Mouse (Mus musculus) spleen, adult 2 months (tissue): ENCODE data around the gene F3. TPM values are rescaled to one million over a fixed set of nuclear protein-coding genes. Genes with fewer than 3 reads are reported as not detected.
"Not testable (repeated sequence)": the region's sequence is repeated elsewhere in the genome, so short reads cannot be mapped to it uniquely, and the experiment has no call there.

Experiments used
- DNase-seq, 2 experiments: peaks; one replicate each; pipeline versions ENCODE4 v3.0.0 to v3.0.0-alpha.2; 2012 to 2021; ENCODE audit warnings: low spot score in 2 of 2, low read depth in 1 of 2
- H3K27ac ChIP-seq: fragments of 200-500 bp; 2 replicates; pipeline ENCODE4 v1.5.1; 2012; ENCODE audit warnings: low read length, inconsistent platforms; ENCODE audit not compliant: insufficient read depth
- H3K27me3 ChIP-seq: fragments of 200-500 bp; 2 replicates; pipeline ENCODE4 v1.6.1; 2012; ENCODE audit warnings: mild to moderate bottlenecking, moderate library complexity, low read length, inconsistent platforms; ENCODE audit not compliant: control insufficient read depth, insufficient read depth
- H3K36me3 ChIP-seq: fragments of 200-500 bp; 2 replicates; pipeline ENCODE4 v1.6.1; 2012; ENCODE audit warnings: mild to moderate bottlenecking, low read length, inconsistent platforms; ENCODE audit not compliant: control insufficient read depth, insufficient read depth
- H3K4me1 ChIP-seq: fragments of 200-500 bp; 2 replicates; pipeline ENCODE4 v1.6.1; 2011; ENCODE audit warnings: inconsistent platforms; ENCODE audit not compliant: control insufficient read depth, insufficient read depth, insufficient read length
- H3K4me3 ChIP-seq: fragments of 200-500 bp; 2 replicates; pipeline ENCODE4 v1.5.1; 2011; ENCODE audit warnings: mild to moderate bottlenecking, inconsistent platforms; ENCODE audit not compliant: insufficient read depth, insufficient read length; ENCODE audit errors: extremely low read depth
- CTCF ChIP-seq: fragments of 200-500 bp; IDR thresholded peaks from 2 replicates; pipeline ENCODE4 v1.5.1; 2011; ENCODE audit warnings: mild to moderate bottlenecking, inconsistent platforms; ENCODE audit not compliant: insufficient read depth, insufficient read length, insufficient replicate concordance; ENCODE audit errors: extremely low read depth
- POLR2A ChIP-seq: fragments of 200-500 bp; IDR thresholded peaks from 2 replicates; pipeline ENCODE4 v1.6.1; 2011; ENCODE audit warnings: low read depth, low read length, inconsistent platforms
- WGBS: fragments of 180-500 bp; shearing (Covaris S2); methylation state at CpG from one replicate; pipeline ENCODE4 v1.1.7; 2018; 5-methylcytosine and 5-hydroxymethylcytosine counted together
- polyA plus RNA-seq: library from polyadenylated mRNA; depleted of rRNA; stranded (reverse); fragments of >200 nt; gene quantifications from 2 replicates; pipeline ENCODE4 v1.2.3, GENCODE M21; 2012

The F3 gene
- polyA plus RNA-seq, 1 experiment: 3.1 TPM

DNA sequence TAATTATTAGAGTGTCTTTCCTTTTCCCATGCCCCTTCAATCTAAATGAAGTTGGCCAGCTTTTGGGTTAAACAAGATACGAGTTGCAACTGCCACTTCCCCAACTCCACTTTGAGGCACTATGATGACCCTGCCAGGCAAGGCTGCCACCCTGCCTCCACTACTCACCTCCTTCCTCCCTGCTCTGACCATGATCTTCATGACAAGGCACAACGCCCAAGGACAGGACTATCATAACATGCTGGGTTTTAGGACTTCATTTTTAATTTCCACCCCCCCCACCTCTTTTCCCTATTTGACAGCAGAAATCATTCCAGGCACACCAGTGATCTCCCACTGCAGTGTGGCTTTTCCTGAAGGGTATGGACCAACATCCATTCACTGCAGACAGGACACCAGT, 14.6 kb downstream of the F3 start:
- H3K4me3 ChIP-seq: no peak overlapping the region
- no peaks in the 10 kb centered on the region for H3K36me3 ChIP-seq
- no peaks in the 10 kb centered on the region for H3K4me1 ChIP-seq
- no peak for DNase-seq
- H3K27me3 ChIP-seq: no peaks in the 10 kb centered on the region
- TF ChIP-seq POLR2A: no peak
- TF ChIP-seq CTCF: no peak
- 41% methylated on average over 2 of the region's 2 CpGs for WGBS
- H3K27ac ChIP-seq: no peak overlapping the region

DNA sequence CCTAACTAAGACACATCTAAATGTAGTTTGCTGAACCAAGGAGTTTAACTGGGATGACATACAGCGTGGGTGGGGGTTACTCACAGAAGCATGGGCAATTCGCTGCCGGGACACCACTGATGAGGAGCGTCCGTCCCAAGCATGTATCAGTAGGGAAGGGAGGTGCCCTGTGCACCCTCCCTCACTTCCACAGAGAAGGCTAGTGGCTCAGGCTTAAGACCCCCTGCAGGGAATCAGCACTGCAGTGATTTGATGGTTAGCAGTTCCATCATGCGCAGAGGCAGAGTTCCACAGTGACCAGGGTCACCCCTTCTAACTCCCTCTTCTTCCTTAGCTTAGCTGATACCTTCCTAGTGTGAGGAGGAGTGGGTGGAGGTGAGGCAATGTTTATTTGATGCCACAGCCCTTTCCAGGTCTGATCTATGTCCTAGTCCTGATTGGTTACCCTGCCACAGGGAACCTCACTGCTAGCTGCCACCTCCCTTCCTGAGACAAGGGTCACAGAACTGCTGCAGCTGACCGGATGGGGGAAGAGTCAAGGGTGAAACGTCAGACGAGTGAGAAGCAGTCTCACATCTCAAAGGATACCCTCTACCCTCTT, 15.5 kb downstream of the F3 start:
- DNase-seq: no peak
- H3K36me3 ChIP-seq: no peaks in the 10 kb centered on the region
- WGBS: 75% methylated on average over 9 of the region's 9 CpGs
- H3K27ac ChIP-seq: no peak overlapping the region
- TF ChIP-seq CTCF: no peak
- TF ChIP-seq POLR2A: no peak
- no peaks in the 10 kb centered on the region for H3K27me3 ChIP-seq
- H3K4me1 ChIP-seq: no peaks in the 10 kb centered on the region
- H3K4me3 ChIP-seq: no peak overlapping the region

DNA sequence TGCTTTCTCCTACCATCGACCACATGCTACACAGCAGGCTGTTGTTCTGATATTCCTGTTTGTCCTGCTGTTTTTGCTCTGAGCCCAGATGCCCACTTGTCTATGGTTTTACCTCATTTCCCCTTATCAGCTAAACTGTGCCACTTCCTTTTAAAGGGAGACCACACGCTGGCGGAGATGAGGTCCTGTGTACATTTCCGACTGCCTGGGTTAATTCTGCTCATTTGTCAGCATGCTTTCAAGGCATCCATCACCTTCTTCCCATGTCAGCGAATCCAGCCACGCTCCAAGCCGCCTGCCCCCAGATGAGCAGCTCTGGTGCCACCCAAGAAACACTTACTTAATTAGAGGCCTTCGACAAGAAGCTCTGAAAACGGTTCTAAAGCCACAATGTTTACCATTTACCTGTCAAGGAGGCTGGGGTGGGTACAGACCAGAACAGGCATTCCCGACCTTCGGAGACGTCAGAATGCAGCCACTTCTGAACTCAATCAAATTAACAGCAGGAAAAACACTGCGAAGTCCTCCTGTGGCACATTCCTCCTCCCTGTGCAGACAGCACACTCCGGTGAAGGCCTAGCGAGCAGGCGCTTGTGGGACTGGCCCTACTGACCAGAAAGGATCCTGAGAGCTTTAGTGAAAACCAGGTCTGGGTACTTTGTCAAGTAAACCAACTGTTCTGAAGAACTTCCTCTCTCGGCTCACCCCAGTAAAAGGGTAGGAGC, 16.3 kb downstream of the F3 start:
- H3K4me3 ChIP-seq: no peak overlapping the region
- no peaks in the 10 kb centered on the region for H3K4me1 ChIP-seq
- DNase-seq: no peak
- no peaks in the 10 kb centered on the region for H3K27me3 ChIP-seq
- H3K36me3 ChIP-seq: no peaks in the 10 kb centered on the region
- WGBS: 34% methylated on average over 17 of the region's 17 CpGs
- TF ChIP-seq POLR2A: no peak
- H3K27ac ChIP-seq: no peak overlapping the region

DNA sequence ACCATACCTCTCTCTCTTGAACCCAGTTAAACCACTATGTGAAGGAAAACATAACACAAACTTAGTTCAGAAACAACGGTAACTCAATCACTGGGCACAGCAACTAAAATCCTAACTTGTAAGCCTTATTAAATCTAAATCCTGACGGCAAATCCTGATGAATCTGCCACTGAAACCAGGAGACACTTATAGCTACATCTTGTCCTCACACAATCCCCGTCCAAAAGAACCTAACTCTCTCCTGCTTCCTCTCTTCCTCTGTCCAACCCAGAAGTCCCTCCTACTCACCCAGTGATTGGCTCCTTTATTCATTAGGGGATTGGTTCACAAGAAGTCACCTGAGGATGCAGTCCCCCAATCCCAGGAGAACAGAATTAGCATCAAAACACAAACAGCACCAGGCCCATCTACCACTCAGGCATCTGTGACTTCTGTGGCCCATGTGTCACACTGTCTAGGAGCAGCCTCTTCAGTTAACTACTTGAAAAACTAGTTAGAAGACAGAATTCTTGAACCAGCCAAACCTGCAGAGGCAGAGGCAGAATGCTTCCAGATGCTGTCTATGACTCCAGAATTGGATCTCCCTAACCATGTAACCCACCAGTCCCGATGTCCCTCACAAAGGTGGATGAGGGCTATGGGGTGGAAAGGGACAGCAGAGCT, 18.0 kb downstream of the F3 start:
- H3K4me3 ChIP-seq, DNase-seq, H3K27me3 ChIP-seq, H3K4me1 ChIP-seq, H3K27ac ChIP-seq, H3K36me3 ChIP-seq: not testable (repeated sequence)
- WGBS: 88% methylated on average over 4 of the region's 4 CpGs

DNA sequence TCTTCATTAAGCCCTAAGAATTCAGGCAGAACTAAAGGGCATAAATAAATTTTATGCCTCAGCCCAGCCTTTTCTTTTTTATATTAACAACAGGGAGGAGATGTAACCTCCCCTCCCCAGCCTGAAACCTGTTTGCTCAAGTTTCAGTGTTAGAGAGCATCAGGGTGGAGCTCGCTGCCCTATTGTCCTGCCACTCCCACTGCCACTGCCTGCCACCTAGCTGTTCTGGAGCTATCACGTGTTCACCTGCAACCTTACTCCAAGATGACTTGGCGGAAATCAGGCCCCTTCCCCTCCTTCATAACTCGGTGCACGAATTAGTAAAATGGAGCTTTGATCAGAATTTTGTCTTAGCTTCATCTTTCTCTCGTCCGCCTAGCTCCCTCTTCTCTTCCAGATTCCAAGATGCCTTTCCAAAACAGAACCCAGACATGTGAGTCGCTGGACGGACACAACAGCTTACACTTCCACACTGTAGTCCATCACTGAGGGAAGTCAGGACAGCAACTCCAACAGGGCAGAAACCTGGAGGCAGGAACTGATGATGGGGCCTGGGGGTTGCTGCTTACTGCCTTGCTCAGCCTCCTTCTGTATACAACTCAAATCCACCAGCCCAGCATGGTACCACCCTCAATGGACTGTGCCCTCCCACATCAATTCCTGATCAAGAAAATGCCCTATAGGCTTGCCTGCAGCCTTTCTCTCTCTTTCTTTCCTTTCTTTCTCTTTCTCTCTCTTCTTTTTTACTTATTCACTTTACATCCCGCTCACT, 31.2 kb downstream of the F3 start:
- WGBS: 83% methylated on average over 10 of the region's 10 CpGs
- H3K27ac ChIP-seq: not testable (repeated sequence)

DNA sequence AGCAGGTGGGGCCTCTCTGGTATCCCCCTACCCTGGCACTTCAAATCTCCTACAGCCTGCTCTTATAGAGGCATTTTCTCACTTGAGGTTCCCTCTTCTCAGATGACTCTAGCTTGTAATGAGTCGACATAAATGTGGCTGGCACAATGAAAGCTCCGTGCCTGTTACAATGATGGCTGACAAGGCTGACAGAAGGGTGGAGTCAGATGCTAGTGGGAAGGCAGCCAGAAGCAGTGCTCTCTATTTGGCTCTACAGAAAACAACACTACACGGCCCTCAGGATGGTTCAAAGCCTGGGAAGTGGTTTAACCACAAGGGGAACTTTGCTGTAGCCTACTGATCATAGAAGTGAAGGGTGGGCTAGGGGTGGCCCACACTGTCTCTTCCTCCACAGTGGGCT, 31.8 kb downstream of the F3 start:
- no peak for TF ChIP-seq POLR2A
- TF ChIP-seq CTCF: no peak
- 4% methylated on average over 3 of the region's 3 CpGs for WGBS
- no peak overlapping the region for H3K27ac ChIP-seq
- H3K27me3 ChIP-seq: no peaks in the 10 kb centered on the region
- H3K36me3 ChIP-seq: no peaks in the 10 kb centered on the region; the same call in 1 of the 2 replicates
- no peaks in the 10 kb centered on the region for H3K4me1 ChIP-seq
- H3K4me3 ChIP-seq: no peak overlapping the region
- DNase-seq: no peak

More for the DNA sequence above, 31.2 kb downstream of the F3 start:
- not testable (repeated sequence) for DNase-seq, H3K4me1 ChIP-seq, H3K36me3 ChIP-seq, H3K27me3 ChIP-seq, H3K4me3 ChIP-seq

DNA sequence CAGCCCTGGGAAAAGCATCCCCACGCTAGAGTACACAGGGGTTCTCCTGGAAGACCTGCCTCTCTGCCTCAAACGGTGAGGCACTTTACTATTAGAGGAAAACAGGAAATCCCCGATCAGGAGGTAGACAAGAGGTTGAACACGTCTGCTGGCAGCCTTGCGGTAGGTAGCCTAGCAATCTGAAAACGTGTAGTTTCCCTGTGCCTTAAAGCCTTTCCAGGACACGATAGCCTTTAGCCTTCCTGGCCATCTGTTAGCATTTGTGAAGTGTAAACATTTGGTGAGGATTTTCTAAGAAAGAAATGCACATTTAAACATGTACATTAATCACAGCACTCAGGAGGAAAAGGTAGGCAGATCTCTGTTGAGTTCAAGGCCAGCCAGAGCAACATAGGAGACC, 35.0 kb downstream of the F3 start:
- DNase-seq: no peak
- H3K36me3 ChIP-seq: peaks cover 1% of the 10 kb centered on the region; the same call in 1 of the 2 replicates
- TF ChIP-seq POLR2A (no peak), CTCF (no peak)
- 72% methylated on average over 7 of the region's 7 CpGs for WGBS
- no peaks in the 10 kb centered on the region for H3K4me1 ChIP-seq
- no peaks in the 10 kb centered on the region for H3K27me3 ChIP-seq
- H3K4me3 ChIP-seq: no peak overlapping the region
- no peak overlapping the region for H3K27ac ChIP-seq
